Comparison of ENCODE assay signal across 24 mouse cellular contexts in the genomic region with DNA sequence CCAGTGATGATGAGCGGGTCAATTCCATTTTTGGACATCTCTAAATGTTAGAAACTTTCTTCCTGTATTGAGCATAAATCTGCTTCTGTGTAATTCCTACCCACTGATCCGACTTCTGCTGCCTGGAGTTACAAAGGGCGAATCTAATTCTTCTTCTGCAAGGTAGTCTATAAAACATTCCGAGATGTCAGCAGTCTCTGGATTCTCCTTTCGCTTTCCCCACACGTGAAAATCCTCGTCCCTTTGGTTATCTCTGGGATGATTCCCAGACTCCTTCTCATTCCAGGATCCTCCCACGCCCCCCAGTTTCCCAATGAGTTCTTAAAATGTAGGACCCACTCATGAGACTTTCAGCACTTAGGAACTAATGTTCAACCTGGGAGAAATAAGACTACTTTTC.
DNase-seq lines count a peak whose midpoint lies in the region; ATAC-seq and TF ChIP-seq lines count a peak whose summit lies in the region.
"Had no signal": no experiment of that assay in that cellular context is flagged by ENCODE, and none has a peak within 500 bp of the region (broad histone marks: within the 10 kb centered on the region; RNA-seq: fewer than 3 reads in every experiment).

No protein-coding gene starts in this region.

- peak; percentile 76 for DNase-seq in heart, adult 11 months
- DNase-seq in heart, postnatal 4 days, result no peak
- DNase-seq in intestine, embryonic 14.5 days (ENCODE audit: low spot score), result no peak
- peak; percentile 27 for DNase-seq in kidney, postnatal 0 days (ENCODE audit: low spot score)
- DNase-seq in adrenal gland, adult 8-10 months, result no peak
- DNase-seq: adrenal gland, postnatal 10 days; adrenal gland, postnatal 25 days; cerebellum, adult 11-12 months; cerebellum, adult 2 months; cerebellum, adult 9-10 months had no signal

- H3K9ac ChIP-seq in intestine, embryonic 14.5 days (ENCODE audit: low read length), result no peak overlapping the region
- H3K9ac ChIP-seq in intestine, embryonic 15.5 days, result no peak overlapping the region
- no peak overlapping the region for H3K9ac ChIP-seq in kidney, postnatal 0 days (ENCODE audit: low read depth, low read length)
- no peak overlapping the region for H3K9ac ChIP-seq in kidney, embryonic 15.5 days
- H3K9ac ChIP-seq: embryonic facial prominence, embryonic 12.5 days; forebrain, embryonic 12.5 days had no signal

- no peaks in the 10 kb centered on the region for H3K9me3 ChIP-seq in intestine, embryonic 14.5 days (ENCODE audit: control insufficient read depth, low read length)
- no peaks in the 10 kb centered on the region for H3K9me3 ChIP-seq in intestine, embryonic 15.5 days
- no peaks in the 10 kb centered on the region for H3K9me3 ChIP-seq in kidney, postnatal 0 days (replicated peaks; ENCODE audit: low read length)
- H3K9me3 ChIP-seq in kidney, embryonic 15.5 days (replicated peaks), result no peaks in the 10 kb centered on the region
- H3K9me3 ChIP-seq: embryonic facial prominence, embryonic 10.5 days; embryonic facial prominence, embryonic 12.5 days; forebrain, embryonic 10.5 days; forebrain, embryonic 12.5 days had no signal

- no peak for TF ChIP-seq POLR2A in embryonic fibroblast, embryonic 13.5 days (IDR thresholded peaks at IDR 0.05; ENCODE audit: low read depth, low read length)

- no peak for TF ChIP-seq CTCF in kidney, postnatal 0 days (IDR thresholded peaks at IDR 0.05; ENCODE audit: low read depth)
- TF ChIP-seq CTCF in embryonic fibroblast, embryonic 13.5 days (IDR thresholded peaks at IDR 0.05; ENCODE audit: borderline replicate concordance, insufficient read depth, low read length), result no peak

- 0 out of 2 replicates have a peak overlapping the region, but pooled peaks have one; percentile 5 for H3K4me2 ChIP-seq in intestine, embryonic 14.5 days (ENCODE audit: low read length)
- H3K4me2 ChIP-seq in intestine, embryonic 15.5 days (replicated peaks), result no peak overlapping the region
- H3K4me2 ChIP-seq in kidney, postnatal 0 days (ENCODE audit: low read length), result 0 out of 2 replicates have a peak overlapping the region, but pooled peaks have one; percentile 2
- H3K4me2 ChIP-seq in kidney, embryonic 15.5 days, result no peak overlapping the region
- H3K4me2 ChIP-seq: embryonic facial prominence, embryonic 12.5 days; forebrain, embryonic 12.5 days had no signal

- WGBS in intestine, embryonic 14.5 days, result 51% methylated on average over 8 of the region's 8 CpGs
- WGBS in intestine, embryonic 15.5 days, result 64% methylated on average over 8 of the region's 8 CpGs
- 52% methylated on average over 8 of the region's 8 CpGs for WGBS in kidney, postnatal 0 days
- WGBS in kidney, embryonic 15.5 days, result 50% methylated on average over 8 of the region's 8 CpGs

- no peaks in the 10 kb centered on the region for H3K27me3 ChIP-seq in intestine, embryonic 14.5 days (replicated peaks; ENCODE audit: control insufficient read depth, insufficient read depth, low read length)
- no peaks in the 10 kb centered on the region for H3K27me3 ChIP-seq in intestine, embryonic 15.5 days (replicated peaks)
- H3K27me3 ChIP-seq in kidney, postnatal 0 days (ENCODE audit: insufficient read depth, low read length), result no peaks in the 10 kb centered on the region
- H3K27me3 ChIP-seq in kidney, embryonic 15.5 days, result no peaks in the 10 kb centered on the region
- H3K27me3 ChIP-seq: CH12.LX; embryonic facial prominence, embryonic 12.5 days; Patski had no signal

- no peak for ATAC-seq in intestine, embryonic 14.5 days (replicated peaks; ENCODE audit: low FRiP score, low TSS enrichment, low read depth)
- ATAC-seq in intestine, embryonic 15.5 days, result no peak
- no peak for ATAC-seq in kidney, postnatal 0 days (replicated peaks; ENCODE audit: low FRiP score, low read depth)
- no peak for ATAC-seq in kidney, embryonic 15.5 days (replicated peaks; ENCODE audit: low FRiP score)
- ATAC-seq: activated CD4-positive, CD25-positive, alpha-beta regulatory T cell, adult 4 months; forebrain, embryonic 14.5 days; forebrain, embryonic 16.5 days; Patski had no signal

- no peak overlapping the region for H3K4me3 ChIP-seq in intestine, embryonic 14.5 days (ENCODE audit: low read depth, low read length)
- H3K4me3 ChIP-seq in intestine, embryonic 15.5 days (replicated peaks), result no peak overlapping the region
- H3K4me3 ChIP-seq in kidney, postnatal 0 days (replicated peaks; ENCODE audit: low read depth, low read length), result no peak overlapping the region
- H3K4me3 ChIP-seq in kidney, embryonic 15.5 days (replicated peaks), result no peak overlapping the region
- no peak overlapping the region for H3K4me3 ChIP-seq in embryonic fibroblast, embryonic 13.5 days (ENCODE audit: insufficient read depth, low read length)
- H3K4me3 ChIP-seq: embryonic facial prominence, embryonic 10.5 days; embryonic facial prominence, embryonic 12.5 days; erythroblast, embryonic 14.5 days; forebrain, embryonic 10.5 days; forebrain, embryonic 12.5 days had no signal

- no peak overlapping the region; the same call in 1 of the 2 replicates for H3K27ac ChIP-seq in intestine, embryonic 14.5 days (ENCODE audit: low read depth)
- H3K27ac ChIP-seq in intestine, embryonic 15.5 days, result no peak overlapping the region; the same call in 1 of the 2 replicates
- H3K27ac ChIP-seq in kidney, postnatal 0 days, result no peak overlapping the region
- H3K27ac ChIP-seq in kidney, embryonic 15.5 days, result no peak overlapping the region
- peak overlapping the region; percentile 72 for H3K27ac ChIP-seq in embryonic fibroblast, embryonic 13.5 days (ENCODE audit: insufficient read depth, low read length)
- H3K27ac ChIP-seq: embryonic facial prominence, embryonic 10.5 days; embryonic facial prominence, embryonic 12.5 days; forebrain, embryonic 10.5 days; forebrain, embryonic 12.5 days had no signal

- H3K4me1 ChIP-seq in intestine, embryonic 14.5 days (replicated peaks; ENCODE audit: control insufficient read depth, insufficient read depth, low read length), result peaks cover 20% of the 10 kb centered on the region
- H3K4me1 ChIP-seq in intestine, embryonic 15.5 days (replicated peaks), result peaks cover 8% of the 10 kb centered on the region
- H3K4me1 ChIP-seq in kidney, postnatal 0 days (replicated peaks; ENCODE audit: insufficient read depth, low read length), result no peaks in the 10 kb centered on the region
- peaks cover 11% of the 10 kb centered on the region for H3K4me1 ChIP-seq in kidney, embryonic 15.5 days
- peaks cover 11% of the 10 kb centered on the region for H3K4me1 ChIP-seq in embryonic fibroblast, embryonic 13.5 days (ENCODE audit: control insufficient read depth, insufficient read depth, low read length)

- no peaks in the 10 kb centered on the region for H3K36me3 ChIP-seq in intestine, embryonic 14.5 days (ENCODE audit: control insufficient read depth, insufficient read depth, low read length)
- no peaks in the 10 kb centered on the region for H3K36me3 ChIP-seq in intestine, embryonic 15.5 days
- H3K36me3 ChIP-seq in kidney, postnatal 0 days (ENCODE audit: insufficient read depth, low read length), result no peaks in the 10 kb centered on the region
- H3K36me3 ChIP-seq in kidney, embryonic 15.5 days, result no peaks in the 10 kb centered on the region
- H3K36me3 ChIP-seq: embryonic facial prominence, embryonic 12.5 days; forebrain, embryonic 12.5 days; G1E had no signal

Comparison
In these comparisons a context has a peak if more than half of its experiments do, and no peak if none do; other contexts are left out.
1. DNase-seq: peak in heart, adult 11 months (single experiment) and kidney, postnatal 0 days (single experiment); none in heart, postnatal 4 days (single experiment), intestine, embryonic 14.5 days (single experiment) and adrenal gland, adult 8-10 months (single experiment).
2. H3K4me2 ChIP-seq: peak in intestine, embryonic 14.5 days (single experiment) and kidney, postnatal 0 days (single experiment); none in intestine, embryonic 15.5 days (single experiment) and kidney, embryonic 15.5 days (single experiment).